ENCODE assay signal across 12 mouse cellular contexts in genomic region chr2:151969396-151969795, GRCm38 (mm10). TPM values are rescaled to one million over a fixed set of nuclear protein-coding genes. Genes with fewer than 3 reads are reported as not detected.
DNase-seq lines count a peak whose midpoint lies in the region; ATAC-seq and TF ChIP-seq lines count a peak whose summit lies in the region.
"Had no signal": no experiment of that assay in that cellular context is flagged by ENCODE, and none has a peak within 500 bp of the region (broad histone marks: within the 10 kb centered on the region; RNA-seq: fewer than 3 reads in every experiment).

No protein-coding gene starts in this region.

- 0 out of 2 replicates have a peak overlapping the region, but pooled peaks have one; percentile 27 for H3K27ac ChIP-seq in forebrain, embryonic 10.5 days
- H3K27ac ChIP-seq in forebrain, postnatal 0 days (ENCODE audit: low read depth, low read length), result no peak overlapping the region
- H3K27ac ChIP-seq in embryonic facial prominence, embryonic 11.5 days (replicated peaks; ENCODE audit: low read depth, low read length), result no peak overlapping the region
- H3K27ac ChIP-seq in hindbrain, embryonic 14.5 days, result no peak overlapping the region
- no peak overlapping the region; the same call in 1 of the 2 replicates for H3K27ac ChIP-seq in midbrain, embryonic 15.5 days

- no peaks in the 10 kb centered on the region for H3K9me3 ChIP-seq in forebrain, embryonic 10.5 days
- H3K9me3 ChIP-seq in forebrain, postnatal 0 days (ENCODE audit: low read length), result no peaks in the 10 kb centered on the region
- H3K9me3 ChIP-seq in embryonic facial prominence, embryonic 11.5 days (replicated peaks; ENCODE audit: control insufficient read depth, low read length), result no peaks in the 10 kb centered on the region
- H3K9me3 ChIP-seq in hindbrain, embryonic 14.5 days (ENCODE audit: control insufficient read depth, low read length), result no peaks in the 10 kb centered on the region
- no peaks in the 10 kb centered on the region for H3K9me3 ChIP-seq in midbrain, embryonic 15.5 days
- H3K9me3 ChIP-seq: heart, embryonic 12.5 days had no signal

- H3K4me1 ChIP-seq in forebrain, embryonic 10.5 days, result peaks cover 96% of the 10 kb centered on the region
- peaks cover 23% of the 10 kb centered on the region for H3K4me1 ChIP-seq in forebrain, postnatal 0 days (ENCODE audit: insufficient read depth)
- peaks cover 10% of the 10 kb centered on the region; the same call in 1 of the 2 replicates for H3K4me1 ChIP-seq in embryonic facial prominence, embryonic 11.5 days (ENCODE audit: control insufficient read depth, insufficient read depth, low read length)
- H3K4me1 ChIP-seq in hindbrain, embryonic 14.5 days (replicated peaks; ENCODE audit: control insufficient read depth, insufficient read depth, low read length), result peaks cover 62% of the 10 kb centered on the region
- peaks cover 78% of the 10 kb centered on the region for H3K4me1 ChIP-seq in midbrain, embryonic 15.5 days

- no peak overlapping the region for H3K4me2 ChIP-seq in forebrain, postnatal 0 days (ENCODE audit: low read depth)
- H3K4me2 ChIP-seq in embryonic facial prominence, embryonic 11.5 days (ENCODE audit: low read depth, low read length), result peak overlapping the region; percentile 6; the same call in 1 of the 2 replicates
- peak overlapping the region; percentile 71 for H3K4me2 ChIP-seq in hindbrain, embryonic 14.5 days (replicated peaks)
- peak overlapping the region; percentile 76 for H3K4me2 ChIP-seq in midbrain, embryonic 15.5 days

- H3K27me3 ChIP-seq in forebrain, embryonic 10.5 days (ENCODE audit: poor library complexity, severe bottlenecking), result peaks cover 63% of the 10 kb centered on the region
- H3K27me3 ChIP-seq in forebrain, postnatal 0 days (ENCODE audit: insufficient read depth, low read length), result no peaks in the 10 kb centered on the region
- H3K27me3 ChIP-seq in embryonic facial prominence, embryonic 11.5 days (ENCODE audit: control insufficient read depth, insufficient read depth, low read length), result peaks cover 8% of the 10 kb centered on the region
- H3K27me3 ChIP-seq in hindbrain, embryonic 14.5 days (ENCODE audit: control insufficient read depth, insufficient read depth, low read length), result no peaks in the 10 kb centered on the region
- H3K27me3 ChIP-seq in midbrain, embryonic 15.5 days (replicated peaks), result no peaks in the 10 kb centered on the region

- no peak for ATAC-seq in forebrain, postnatal 0 days
- ATAC-seq in embryonic facial prominence, embryonic 11.5 days (replicated peaks; ENCODE audit: insufficient number of reproducible peaks, low FRiP score, low TSS enrichment, low read depth), result no peak
- ATAC-seq in hindbrain, embryonic 14.5 days (ENCODE audit: low FRiP score), result no peak
- ATAC-seq in midbrain, embryonic 15.5 days (replicated peaks), result no peak
- ATAC-seq: liver, postnatal 0 days had no signal

- no peak overlapping the region for H3K9ac ChIP-seq in forebrain, postnatal 0 days
- no peak overlapping the region for H3K9ac ChIP-seq in embryonic facial prominence, embryonic 11.5 days (replicated peaks; ENCODE audit: low read length)
- no peak overlapping the region for H3K9ac ChIP-seq in hindbrain, embryonic 14.5 days
- no peak overlapping the region for H3K9ac ChIP-seq in midbrain, embryonic 15.5 days
- H3K9ac ChIP-seq: heart, embryonic 12.5 days; liver, postnatal 0 days had no signal

- peaks cover 38% of the 10 kb centered on the region for H3K36me3 ChIP-seq in forebrain, embryonic 10.5 days (replicated peaks)
- H3K36me3 ChIP-seq in forebrain, postnatal 0 days (ENCODE audit: insufficient read depth), result no peaks in the 10 kb centered on the region; the same call in 1 of the 2 replicates
- H3K36me3 ChIP-seq in embryonic facial prominence, embryonic 11.5 days (replicated peaks; ENCODE audit: control insufficient read depth, insufficient read depth, low read depth, low read length), result peaks cover 3% of the 10 kb centered on the region; the same call in 1 of the 2 replicates
- no peaks in the 10 kb centered on the region for H3K36me3 ChIP-seq in hindbrain, embryonic 14.5 days (replicated peaks; ENCODE audit: control insufficient read depth, insufficient read depth)
- H3K36me3 ChIP-seq in midbrain, embryonic 15.5 days (replicated peaks), result no peaks in the 10 kb centered on the region

- TF ChIP-seq CTCF in forebrain, postnatal 0 days (IDR thresholded peaks at IDR 0.05; ENCODE audit: low read depth), result no peak

- peak overlapping the region; percentile 52 for H3K4me3 ChIP-seq in forebrain, embryonic 10.5 days
- H3K4me3 ChIP-seq in forebrain, postnatal 0 days (ENCODE audit: low read depth, low read length), result no peak overlapping the region
- no peak overlapping the region for H3K4me3 ChIP-seq in embryonic facial prominence, embryonic 11.5 days (ENCODE audit: low read depth, low read length)
- 0 out of 2 replicates have a peak overlapping the region, but pooled peaks have one; percentile 4 for H3K4me3 ChIP-seq in hindbrain, embryonic 14.5 days (replicated peaks; ENCODE audit: low read length)
- H3K4me3 ChIP-seq in midbrain, embryonic 15.5 days, result no peak overlapping the region
- H3K4me3 ChIP-seq: heart, embryonic 12.5 days had no signal

- WGBS in forebrain, embryonic 10.5 days, result 93% methylated on average over 6 of the region's 6 CpGs
- WGBS in forebrain, postnatal 0 days, result 91% methylated on average over 6 of the region's 6 CpGs
- 85% methylated on average over 6 of the region's 6 CpGs for WGBS in embryonic facial prominence, embryonic 11.5 days
- WGBS in hindbrain, embryonic 14.5 days, result 93% methylated on average over 6 of the region's 6 CpGs
- 93% methylated on average over 6 of the region's 6 CpGs for WGBS in midbrain, embryonic 15.5 days

- DNase-seq in forebrain, embryonic 10.5 days (ENCODE audit: extremely low spot score, low spot score), result no peak
- no peak for DNase-seq in forebrain, postnatal 0 days
- DNase-seq in embryonic facial prominence, embryonic 11.5 days (ENCODE audit: low spot score), result no peak
- no peak for DNase-seq in hindbrain, embryonic 14.5 days (ENCODE audit: low spot score)
- DNase-seq in ovary, postnatal 10 days (ENCODE audit: low spot score), result no peak
- DNase-seq in urinary bladder, adult 18-20 months (ENCODE audit: low spot score in 2 of 2), result no peak
- no peak for DNase-seq in testis, postnatal 10 days (ENCODE audit: low spot score)
- DNase-seq: cerebellum, adult 9-11 months; liver, postnatal 0 days; thymus, adult 18-20 months had no signal

RNA-seq across cellular contexts. Expression of gene Fam110a, which starts 10.6 kb away (rescaled TPM):
- polyA plus RNA-seq in forebrain, embryonic 10.5 days (2016; fragmentation: Nextera tagmentation; extraction: Ambion mirVana), result 60.3 and 70.4 TPM in 2 replicates
- total RNA-seq in forebrain, postnatal 0 days (2014; rRNA removed), result 17.2 and 24.3 TPM in 2 replicates
- polyA plus RNA-seq in forebrain, postnatal 0 days (2015; fragmentation: Nextera tagmentation; extraction: Ambion mirVana), result 41.2 and 47.7 TPM in 2 replicates
- 31.7 and 34.8 TPM in 2 replicates for polyA plus RNA-seq in embryonic facial prominence, embryonic 11.5 days (2014; fragmentation: Nextera tagmentation; extraction: Ambion mirVana)
- 39.8 and 42.7 TPM in 2 replicates for polyA plus RNA-seq in hindbrain, embryonic 14.5 days (2014; fragmentation: Nextera tagmentation; extraction: Ambion mirVana)
- polyA plus RNA-seq in midbrain, embryonic 15.5 days (2015; fragmentation: Nextera tagmentation; extraction: Ambion mirVana), result 61.2 and 62.8 TPM in 2 replicates

RNA-seq across cellular contexts. Expression of gene Slc52a3, which starts 26.9 kb away (rescaled TPM):
- 0.69 and 0.79 TPM in 2 replicates for polyA plus RNA-seq in forebrain, embryonic 10.5 days (2016; fragmentation: Nextera tagmentation; extraction: Ambion mirVana)
- total RNA-seq in forebrain, postnatal 0 days (2014; rRNA removed), result 0.92 and 2.2 TPM in 2 replicates
- 2.0 TPM in 2 replicates for polyA plus RNA-seq in forebrain, postnatal 0 days (2015; fragmentation: Nextera tagmentation; extraction: Ambion mirVana)
- 0.36 and 0.72 TPM in 2 replicates for polyA plus RNA-seq in embryonic facial prominence, embryonic 11.5 days (2014; fragmentation: Nextera tagmentation; extraction: Ambion mirVana)
- 0.73 and 1.4 TPM in 2 replicates for polyA plus RNA-seq in hindbrain, embryonic 14.5 days (2014; fragmentation: Nextera tagmentation; extraction: Ambion mirVana)
- polyA plus RNA-seq in midbrain, embryonic 15.5 days (2015; fragmentation: Nextera tagmentation; extraction: Ambion mirVana), result 1.3 and 2.2 TPM in 2 replicates

RNA-seq across cellular contexts. Expression of gene Angpt4, which starts 58.4 kb away (rescaled TPM):
- 0.06 and 0.17 TPM in 2 replicates for polyA plus RNA-seq in forebrain, embryonic 10.5 days (2016; fragmentation: Nextera tagmentation; extraction: Ambion mirVana)
- total RNA-seq in forebrain, postnatal 0 days (2014; rRNA removed), result 0.08 and 0.43 TPM in 2 replicates
- 0.06 and 0.19 TPM in 2 replicates for polyA plus RNA-seq in forebrain, postnatal 0 days (2015; fragmentation: Nextera tagmentation; extraction: Ambion mirVana)
- 0.45 and 0.52 TPM in 2 replicates for polyA plus RNA-seq in embryonic facial prominence, embryonic 11.5 days (2014; fragmentation: Nextera tagmentation; extraction: Ambion mirVana)
- 0.08 and 0.31 TPM in 2 replicates for polyA plus RNA-seq in hindbrain, embryonic 14.5 days (2014; fragmentation: Nextera tagmentation; extraction: Ambion mirVana)
- polyA plus RNA-seq in midbrain, embryonic 15.5 days (2015; fragmentation: Nextera tagmentation; extraction: Ambion mirVana), result 0.18 and 0.23 TPM in 2 replicates

Comparison
In these comparisons a context has a peak if more than half of its experiments do, and no peak if none do; other contexts are left out.
1. H3K4me3 ChIP-seq: peak in forebrain, embryonic 10.5 days (single experiment) and hindbrain, embryonic 14.5 days (single experiment); none in forebrain, postnatal 0 days (single experiment), embryonic facial prominence, embryonic 11.5 days (single experiment) and midbrain, embryonic 15.5 days (single experiment).